Comparison of ENCODE assay signal across 11 mouse cellular contexts in genomic region chr15:6388631-6389030, GRCm38 (mm10). TPM values are rescaled to one million over a fixed set of nuclear protein-coding genes. Genes with fewer than 3 reads are reported as not detected.
A peak's percentile ranks its signal among the peaks of the same experiment; 100 is the strongest.
DNase-seq lines count a peak whose midpoint lies in the region; ATAC-seq and TF ChIP-seq lines count a peak whose summit lies in the region.
"Had no signal": no experiment of that assay in that cellular context is flagged by ENCODE, and none has a peak within 500 bp of the region (broad histone marks: within the 10 kb centered on the region; RNA-seq: fewer than 3 reads in every experiment).

No protein-coding gene starts in this region.

- H3K27me3 ChIP-seq in liver, adult 2 months (ENCODE audit: control insufficient read depth, insufficient read depth, low read length), result no peaks in the 10 kb centered on the region
- no peaks in the 10 kb centered on the region for H3K27me3 ChIP-seq in heart, postnatal 0 days (ENCODE audit: control insufficient read depth, insufficient read depth, low read length)
- H3K27me3 ChIP-seq in liver, embryonic 15.5 days, result peaks cover 37% of the 10 kb centered on the region

- H3K9ac ChIP-seq in liver, adult 2 months (ENCODE audit: low read depth, low read length), result peak overlapping the region; percentile 70
- H3K9ac ChIP-seq in heart, postnatal 0 days (replicated peaks; ENCODE audit: low read depth, low read length), result no peak overlapping the region
- H3K9ac ChIP-seq in liver, embryonic 15.5 days, result no peak overlapping the region

- WGBS in liver, adult 2 months, result 83% methylated on average over 7 of the region's 7 CpGs
- WGBS in heart, postnatal 0 days, result 74% methylated on average over 7 of the region's 7 CpGs
- WGBS in liver, embryonic 15.5 days (ENCODE audit: insufficient replicate concordance), result 70% methylated on average over 7 of the region's 7 CpGs

- no peak for ATAC-seq in heart, postnatal 0 days (ENCODE audit: insufficient read depth, low read depth)
- ATAC-seq in liver, embryonic 15.5 days (ENCODE audit: insufficient read depth), result no peak

- 0 out of 2 replicates have a peak, but pooled peaks cover 8% of the 10 kb centered on the region for H3K4me1 ChIP-seq in liver, adult 2 months (ENCODE audit: control insufficient read depth, insufficient read depth, low read length)
- H3K4me1 ChIP-seq in heart, postnatal 0 days (ENCODE audit: control insufficient read depth, insufficient read depth), result peaks cover 32% of the 10 kb centered on the region
- H3K4me1 ChIP-seq in liver, embryonic 15.5 days (replicated peaks), result no peaks in the 10 kb centered on the region

- H3K4me2 ChIP-seq in heart, postnatal 0 days (ENCODE audit: low read depth, low read length), result peak overlapping the region; percentile 64
- H3K4me2 ChIP-seq in liver, embryonic 15.5 days, result peak overlapping the region; percentile 23; the same call in 1 of the 2 replicates

- H3K36me3 ChIP-seq in liver, adult 2 months (ENCODE audit: control insufficient read depth, insufficient read depth, low read length), result no peaks in the 10 kb centered on the region
- H3K36me3 ChIP-seq in heart, postnatal 0 days (replicated peaks; ENCODE audit: control insufficient read depth, insufficient read depth, low read length), result no peaks in the 10 kb centered on the region
- H3K36me3 ChIP-seq in liver, embryonic 15.5 days (replicated peaks), result no peaks in the 10 kb centered on the region

- TF ChIP-seq CTCF in liver, adult 2 months (IDR thresholded peaks at IDR 0.05; ENCODE audit: low read depth, low read length), result no peak
- no peak for TF ChIP-seq CTCF in heart, postnatal 0 days (IDR thresholded peaks at IDR 0.05; ENCODE audit: low read depth)

- TF ChIP-seq EP300 in heart, postnatal 0 days (IDR thresholded peaks at IDR 0.05; ENCODE audit: low read depth), result no peak

- H3K79me2 ChIP-seq in liver, adult 2 months (ENCODE audit: control insufficient read depth, insufficient read depth, low read length), result no peaks in the 10 kb centered on the region; the same call in 1 of the 2 replicates

- no peak for TF ChIP-seq POLR2A in liver, adult 2 months (IDR thresholded peaks at IDR 0.05; ENCODE audit: extremely low read depth, insufficient read depth, low read length)

- peak overlapping the region; percentile 71 for H3K27ac ChIP-seq in liver, adult 2 months (replicated peaks; ENCODE audit: insufficient read depth, low read depth, low read length)
- H3K27ac ChIP-seq in heart, postnatal 0 days (ENCODE audit: low read depth), result no peak overlapping the region
- no peak overlapping the region for H3K27ac ChIP-seq in liver, embryonic 15.5 days (replicated peaks)

- peak; percentile 15 for DNase-seq in adrenal gland, postnatal 10 days
- no peak for DNase-seq in adrenal gland, postnatal 14 days
- no peak for DNase-seq in liver, adult 2 months (ENCODE audit: extremely low read depth, low read depth, low spot score)
- DNase-seq in liver, result no peak
- no peak for DNase-seq in heart, postnatal 0 days (ENCODE audit: low spot score)
- DNase-seq in layer of hippocampus, postnatal 14 days (ENCODE audit: low spot score in 2 of 2), result no peak
- DNase-seq in gastrocnemius, postnatal 10 days, result no peak
- DNase-seq: embryo, embryonic 11 days; spleen, adult 18-20 months had no signal

- peak overlapping the region; percentile 40 for H3K4me3 ChIP-seq in liver, adult 2 months (ENCODE audit: insufficient read depth, low read depth, low read length)
- peak overlapping the region; percentile 60 for H3K4me3 ChIP-seq in heart, postnatal 0 days (ENCODE audit: low read depth, low read length)
- H3K4me3 ChIP-seq in liver, embryonic 15.5 days (replicated peaks), result peak overlapping the region; percentile 42; the same call in 1 of the 2 replicates

- H3K9me3 ChIP-seq in heart, postnatal 0 days (replicated peaks; ENCODE audit: control insufficient read depth, low read length), result no peaks in the 10 kb centered on the region
- no peaks in the 10 kb centered on the region for H3K9me3 ChIP-seq in liver, embryonic 15.5 days (replicated peaks)

RNA-seq across cellular contexts. Expression of gene C9, which starts 56.5 kb away (rescaled TPM):
- 1 to 10 TPM; 2.5 to 3.0 TPM for total RNA-seq in adrenal gland, postnatal 10 days (2021)
- 0.90 and 12.9 TPM in 2 replicates for total RNA-seq in adrenal gland, postnatal 14 days (2021)
- 259 and 275 TPM in 2 replicates for total RNA-seq in liver, adult 2 months (2014; rRNA removed)
- 60.7 and 78.4 TPM in 2 replicates for polyA plus RNA-seq in liver, adult 2 months (2012; rRNA removed)
- total RNA-seq in heart, postnatal 0 days (2014; rRNA removed; ENCODE audit: low replicate concordance), result not detected in 2 replicates
- polyA plus RNA-seq in heart, postnatal 0 days (2015; fragmentation: Nextera tagmentation; extraction: Ambion mirVana), result not detected in 2 replicates
- 6.2 and 7.7 TPM in 2 replicates for polyA plus RNA-seq in liver, embryonic 15.5 days (2015; fragmentation: Nextera tagmentation; extraction: Ambion mirVana)
- not detected for total RNA-seq in layer of hippocampus, postnatal 14 days (2021)
- total RNA-seq in gastrocnemius, postnatal 10 days (2021), result not detected
- polyA plus RNA-seq: brain, embryonic 14.5 days had no signal

Comparison
In these comparisons a context has a peak if more than half of its experiments do, and no peak if none do; other contexts are left out.
1. RNA of gene C9, which starts 56.5 kb away (total RNA-seq): 259 to 275 TPM in liver, adult 2 months; 0.90 to 12.9 TPM in adrenal gland, postnatal 14 days, 2.5 to 3.0 TPM in adrenal gland, postnatal 10 days, not detected in gastrocnemius, postnatal 10 days, not detected in heart, postnatal 0 days and not detected in layer of hippocampus, postnatal 14 days; every median in the first group is over 10 times any median in the second.
2. Peak in every context shown above with its lines, with median percentiles within 50 percentile points of each other: H3K4me3 ChIP-seq.